Mouse (Mus musculus) midbrain, embryonic 13.5 days (tissue): Measurements from ENCODE around the gene Cpne4. TPM values are rescaled to one million over a fixed set of nuclear protein-coding genes. Genes with fewer than 3 reads are reported as not detected.

Source experiments
- ATAC-seq: fragments of 200-750 bp; cut with Nextera tagmentation; 2 replicates; pipeline ENCODE4 v1.8.0; 2017; ENCODE audit warnings: mild to moderate bottlenecking, moderate TSS enrichment, moderate library complexity
- H3K27ac ChIP-seq: fragments of 300-500 bp; sonication (generic); 2 replicates; pipeline ENCODE4 v1.5.1; 2015; ENCODE audit warnings: inconsistent platforms, mild to moderate bottlenecking, moderate library complexity
- H3K27me3 ChIP-seq: fragments of 300-500 bp; sonication (generic); 2 replicates; pipeline ENCODE4 v1.6.1; 2015; ENCODE audit warnings: mild to moderate bottlenecking, inconsistent platforms
- H3K36me3 ChIP-seq: fragments of 300-500 bp; sonication (generic); 2 replicates; pipeline ENCODE4 v1.6.1; 2015; ENCODE audit warnings: mild to moderate bottlenecking, inconsistent platforms
- H3K4me1 ChIP-seq: fragments of 300-500 bp; sonication (generic); replicated peaks from 2 replicates; pipeline ENCODE4 v1.6.1; 2015; ENCODE audit warnings: inconsistent platforms
- H3K4me2 ChIP-seq: fragments of 300-500 bp; sonication (generic); replicated peaks from 2 replicates; pipeline ENCODE4 v1.6.1; 2015; ENCODE audit warnings: moderate library complexity, mild to moderate bottlenecking, inconsistent platforms
- H3K4me3 ChIP-seq: fragments of 300-500 bp; sonication (generic); replicated peaks from 2 replicates; pipeline ENCODE4 v1.5.1; 2015; ENCODE audit warnings: mild to moderate bottlenecking, inconsistent platforms
- H3K9ac ChIP-seq: fragments of 300-500 bp; sonication (generic); replicated peaks from 2 replicates; pipeline ENCODE4 v1.6.1; 2015; ENCODE audit warnings: mild to moderate bottlenecking, inconsistent platforms
- H3K9me3 ChIP-seq: fragments of 300-500 bp; sonication (generic); 2 replicates; pipeline ENCODE4 v1.6.1; 2016; ENCODE audit warnings: mild to moderate bottlenecking, inconsistent platforms
- WGBS: fragments of 180-500 bp; shearing (Covaris S2); methylation state at CpG from one replicate; pipeline ENCODE4 v1.1.7; 2015; 5-methylcytosine and 5-hydroxymethylcytosine counted together
- polyA plus RNA-seq: library from polyadenylated mRNA; unstranded; fragments of >200 nt; fragmentation: Nextera tagmentation; extraction: Ambion mirVana; gene quantifications from 2 replicates; pipeline ENCODE4 v1.2.1, GENCODE M21; 2015

Cpne4 gene
- 10.7 and 11.2 TPM in 2 replicates for polyA plus RNA-seq

DNA sequence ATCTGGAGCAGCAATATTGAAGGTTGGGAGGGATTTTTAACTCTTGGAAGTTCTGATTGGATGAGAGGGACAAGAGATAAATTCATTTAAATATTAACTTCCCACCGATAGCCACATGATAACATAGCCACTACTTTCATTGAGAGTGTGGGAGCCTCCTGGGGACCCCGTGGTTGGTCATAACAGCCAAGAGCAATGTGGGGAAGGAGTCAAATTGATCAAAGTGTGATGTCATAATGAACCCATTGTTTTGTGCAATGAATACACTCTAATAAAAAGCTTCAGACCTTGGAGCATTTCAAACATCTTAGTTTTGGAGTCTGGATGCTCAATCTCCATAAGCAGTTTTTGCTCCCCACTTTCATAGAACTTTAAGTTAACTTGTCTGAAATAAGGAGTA, at the start of gene Cpne4:
TSS of gene Cpne4 (plus strand) at position 301 of the 400 bp plus-strand sequence.
- Histone ChIP-seq H3K4me1 (no peaks in the 10 kb centered on the region), H3K27ac (no peak within 1 kb of the TSS), H3K4me2 (no peak within 1 kb of the TSS), H3K27me3 (no peaks in the 10 kb centered on the region), H3K9ac (no peak within 1 kb of the TSS), H3K9me3 (no peaks in the 10 kb centered on the region), H3K36me3 (no peaks in the 10 kb centered on the region), H3K4me3 (no peak within 1 kb of the TSS)
- WGBS, result 90% methylated on average over 2 of the region's 2 CpGs
- no peak for ATAC-seq

DNA sequence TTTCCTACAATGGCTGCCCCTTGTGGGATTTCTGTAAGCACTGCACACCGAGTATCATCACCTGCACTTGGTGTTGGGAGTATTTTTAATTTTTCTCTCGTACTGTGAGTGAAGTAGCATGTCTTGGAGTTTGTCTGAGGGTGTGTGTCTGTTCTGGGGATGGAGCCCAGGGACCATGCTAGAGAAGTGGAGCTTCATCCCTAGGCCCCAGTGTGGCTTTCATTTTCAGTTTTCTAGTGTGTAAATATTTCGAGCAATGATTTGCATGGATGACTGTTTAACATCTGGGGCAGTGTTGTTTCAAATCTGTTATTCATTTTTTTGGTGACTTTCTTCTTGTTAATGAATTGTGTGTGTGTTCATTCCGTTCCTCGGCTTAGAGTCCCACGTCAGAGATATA, 31.9 kb upstream of the Cpne4 start:
- Histone ChIP-seq H3K4me3 (no peak overlapping the region), H3K4me2 (no peak overlapping the region), H3K27ac (no peak overlapping the region), H3K9me3 (no peaks in the 10 kb centered on the region), H3K4me1 (no peaks in the 10 kb centered on the region), H3K9ac (no peak overlapping the region), H3K27me3 (no peaks in the 10 kb centered on the region), H3K36me3 (no peaks in the 10 kb centered on the region)
- ATAC-seq, result no peak
- WGBS, result 86% methylated on average over 6 of the region's 6 CpGs

DNA sequence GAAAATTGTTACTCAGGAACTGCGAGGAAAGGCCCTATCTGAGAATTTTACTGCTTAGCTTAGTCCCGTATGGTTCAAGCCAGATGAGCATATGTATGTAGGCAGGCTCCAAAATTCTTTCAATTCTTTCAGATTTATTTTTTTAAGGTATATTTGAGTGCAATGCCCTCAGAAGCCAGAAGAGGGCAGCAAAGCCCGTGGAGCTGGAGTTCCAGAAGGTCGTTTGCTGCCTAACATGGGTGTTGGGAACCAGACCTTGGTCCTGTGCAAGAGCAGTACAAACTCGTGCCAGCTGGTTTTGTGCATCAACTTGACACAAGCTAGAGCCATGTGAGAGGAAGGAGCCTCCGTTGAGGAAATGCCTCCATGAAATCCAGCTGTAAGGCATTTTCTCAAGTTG, 11.6 kb upstream of the Cpne4 start:
- WGBS, result 58% methylated on average over 6 of the region's 6 CpGs
- no peaks in the 10 kb centered on the region for H3K27me3 ChIP-seq
- ATAC-seq, result no peak
- H3K4me3 ChIP-seq, result no peak overlapping the region
- H3K4me1 ChIP-seq, result no peaks in the 10 kb centered on the region
- no peak overlapping the region for H3K9ac ChIP-seq
- H3K36me3 ChIP-seq, result no peaks in the 10 kb centered on the region
- H3K4me2 ChIP-seq, result no peak overlapping the region
- 0 out of 2 replicates have a peak, but pooled peaks cover 2% of the 10 kb centered on the region for H3K9me3 ChIP-seq
- H3K27ac ChIP-seq, result no peak overlapping the region

DNA sequence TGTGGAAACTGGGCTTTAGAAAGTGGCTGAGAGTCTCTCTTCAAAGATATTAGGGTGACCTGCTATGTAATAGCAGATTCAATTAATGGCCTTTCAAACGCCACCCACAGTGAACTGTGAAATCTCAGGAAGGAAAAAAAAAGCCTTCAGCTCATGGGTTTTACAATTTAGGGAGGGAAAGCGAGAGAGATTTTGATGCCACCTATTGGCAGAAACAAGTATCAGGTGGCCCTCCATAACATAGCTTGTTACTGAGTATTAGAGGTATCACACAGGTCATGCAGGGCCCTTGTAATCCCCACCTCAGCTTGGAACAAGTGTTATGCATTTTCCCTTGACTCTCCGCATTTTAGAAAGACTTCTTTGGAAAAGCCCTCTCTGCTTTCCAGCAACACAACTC, 18.7 kb downstream of the Cpne4 start:
- Histone ChIP-seq H3K4me3 (no peak overlapping the region), H3K27ac (no peak overlapping the region), H3K4me1 (peaks cover 13% of the 10 kb centered on the region), H3K9me3 (no peaks in the 10 kb centered on the region), H3K9ac (no peak overlapping the region), H3K4me2 (no peak overlapping the region), H3K27me3 (peaks cover 18% of the 10 kb centered on the region), H3K36me3 (no peaks in the 10 kb centered on the region)
- 42% methylated on average over 3 of the region's 3 CpGs for WGBS
- no peak for ATAC-seq

DNA sequence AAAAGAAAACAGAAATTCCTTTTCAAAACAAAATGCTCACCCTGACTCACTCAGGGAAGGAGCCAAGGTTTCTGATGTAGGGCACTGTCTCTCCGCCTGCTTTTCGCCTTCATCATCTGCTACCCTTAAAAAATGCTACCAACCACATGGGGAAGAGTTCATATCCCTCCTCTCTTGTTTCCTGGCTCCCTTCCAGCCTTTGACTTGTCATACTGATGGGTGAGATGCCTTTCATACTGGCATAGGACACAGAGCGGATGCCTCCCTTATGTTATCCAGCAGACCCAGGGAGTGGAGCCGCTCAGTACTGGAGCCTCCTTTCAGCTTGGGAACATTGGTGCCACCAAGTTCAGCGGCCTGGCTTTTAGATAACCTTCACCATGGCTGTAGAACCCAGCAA, 19.4 kb downstream of the Cpne4 start:
- 83% methylated on average over 5 of the region's 5 CpGs for WGBS
- no peak for ATAC-seq
- H3K4me2 ChIP-seq, result no peak overlapping the region
- H3K36me3 ChIP-seq, result no peaks in the 10 kb centered on the region
- H3K4me1 ChIP-seq, result peaks cover 13% of the 10 kb centered on the region
- no peak overlapping the region for H3K9ac ChIP-seq
- H3K9me3 ChIP-seq, result no peaks in the 10 kb centered on the region
- H3K4me3 ChIP-seq, result no peak overlapping the region
- H3K27me3 ChIP-seq, result peaks cover 24% of the 10 kb centered on the region
- H3K27ac ChIP-seq, result no peak overlapping the region

DNA sequence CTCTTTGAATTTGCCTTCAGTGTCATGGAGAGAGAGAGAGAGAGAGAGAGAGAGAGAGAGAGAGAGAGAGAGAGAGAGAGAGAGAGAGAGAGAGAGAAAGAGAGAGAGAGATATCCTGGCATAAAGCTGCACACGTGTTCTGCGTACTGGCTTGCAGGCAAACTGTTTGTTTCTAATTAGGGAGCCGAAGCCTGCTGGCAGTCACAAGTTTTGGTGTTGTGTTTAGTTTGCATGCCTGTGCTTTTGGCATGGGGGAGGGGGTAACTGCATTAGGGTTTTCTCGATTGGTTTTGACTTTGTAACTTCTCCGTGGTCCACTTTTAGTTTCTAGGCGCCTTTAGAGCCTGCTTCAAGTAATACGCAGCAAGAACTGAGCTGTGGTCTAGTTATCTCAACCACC, 20.0 kb downstream of the Cpne4 start:
- no peak overlapping the region for H3K4me2 ChIP-seq
- 78% methylated on average over 7 of the region's 7 CpGs for WGBS
- no peak for ATAC-seq
- H3K27ac ChIP-seq, result no peak overlapping the region
- peaks cover 13% of the 10 kb centered on the region for H3K4me1 ChIP-seq
- H3K9me3 ChIP-seq, result no peaks in the 10 kb centered on the region
- no peaks in the 10 kb centered on the region for H3K36me3 ChIP-seq
- peaks cover 30% of the 10 kb centered on the region for H3K27me3 ChIP-seq
- no peak overlapping the region for H3K9ac ChIP-seq
- H3K4me3 ChIP-seq, result no peak overlapping the region

DNA sequence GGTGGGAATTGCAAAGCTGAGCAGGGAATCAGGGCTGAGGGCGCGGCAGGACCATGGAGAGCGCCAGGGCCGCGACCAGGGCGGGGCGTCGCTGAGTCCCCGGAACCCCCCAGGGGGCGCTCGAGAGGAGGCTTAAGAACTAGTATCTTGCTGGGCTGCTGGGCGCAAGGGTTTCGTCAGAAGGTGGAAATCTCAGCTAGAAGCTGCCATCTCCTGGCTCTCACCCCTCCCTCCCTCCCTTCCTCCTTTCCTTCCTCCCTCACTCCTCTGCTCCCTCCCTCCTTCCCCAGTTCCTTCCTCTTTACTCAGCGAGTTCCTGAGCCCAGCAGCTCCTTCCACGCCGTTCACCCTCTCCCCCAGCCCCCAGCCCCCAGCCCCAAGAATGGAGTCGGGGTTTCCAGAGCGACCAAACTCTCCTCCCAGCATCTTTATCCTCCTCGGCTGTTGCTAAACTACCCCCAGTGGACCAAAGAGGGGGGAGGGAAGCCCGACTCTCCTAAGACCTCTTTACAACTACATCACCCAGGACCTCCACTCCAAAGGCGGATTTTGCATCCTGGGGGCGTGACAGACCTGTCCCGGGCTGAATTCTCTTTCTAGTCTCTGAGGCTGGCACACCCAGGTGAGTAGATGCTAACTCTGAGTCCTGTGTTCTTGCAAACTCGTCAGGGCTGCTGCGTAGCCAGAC, 22.5 kb downstream of the Cpne4 start:
- peak; percentile 87 for ATAC-seq
- under 1% methylated on average over 25 of the region's 25 CpGs for WGBS

DNA sequence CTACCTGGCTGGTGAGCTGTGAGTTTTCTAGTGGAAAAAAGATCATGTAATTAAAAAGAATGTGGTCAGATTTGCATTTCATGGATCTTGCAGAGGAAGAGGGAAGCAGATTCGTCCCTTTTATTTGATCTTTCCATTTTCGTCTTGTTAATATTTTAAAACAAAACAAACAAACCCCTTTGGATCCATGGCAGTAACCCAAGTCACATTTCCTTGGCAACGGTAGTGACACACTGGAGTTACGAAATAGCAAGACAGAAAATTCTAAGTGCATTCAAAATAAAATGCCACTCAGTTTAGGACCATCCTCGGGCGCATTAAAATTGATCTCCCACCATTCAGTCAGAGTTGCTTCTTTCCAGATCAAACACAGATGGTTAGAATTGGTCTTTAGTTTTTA, 25.8 kb downstream of the Cpne4 start:
- no peak overlapping the region for H3K9ac ChIP-seq
- no peak overlapping the region for H3K27ac ChIP-seq
- H3K4me1 ChIP-seq, result peaks cover 13% of the 10 kb centered on the region
- ATAC-seq, result no peak
- H3K4me3 ChIP-seq, result no peak overlapping the region
- H3K9me3 ChIP-seq, result no peaks in the 10 kb centered on the region
- peaks cover 29% of the 10 kb centered on the region for H3K27me3 ChIP-seq
- no peaks in the 10 kb centered on the region for H3K36me3 ChIP-seq
- no peak overlapping the region for H3K4me2 ChIP-seq
- 81% methylated on average over 6 of the region's 6 CpGs for WGBS

More for the DNA sequence above, 22.5 kb downstream of the Cpne4 start:
- Histone ChIP-seq H3K9me3 (no peaks in the 10 kb centered on the region), H3K27me3 (peaks cover 30% of the 10 kb centered on the region), H3K27ac (no peak overlapping the region), H3K36me3 (no peaks in the 10 kb centered on the region), H3K4me3 (peak overlapping the region; percentile 39), H3K9ac (peak overlapping the region; percentile 32; the same call in 1 of the 2 replicates), H3K4me2 (peak overlapping the region; percentile 59), H3K4me1 (peaks cover 13% of the 10 kb centered on the region)

DNA sequence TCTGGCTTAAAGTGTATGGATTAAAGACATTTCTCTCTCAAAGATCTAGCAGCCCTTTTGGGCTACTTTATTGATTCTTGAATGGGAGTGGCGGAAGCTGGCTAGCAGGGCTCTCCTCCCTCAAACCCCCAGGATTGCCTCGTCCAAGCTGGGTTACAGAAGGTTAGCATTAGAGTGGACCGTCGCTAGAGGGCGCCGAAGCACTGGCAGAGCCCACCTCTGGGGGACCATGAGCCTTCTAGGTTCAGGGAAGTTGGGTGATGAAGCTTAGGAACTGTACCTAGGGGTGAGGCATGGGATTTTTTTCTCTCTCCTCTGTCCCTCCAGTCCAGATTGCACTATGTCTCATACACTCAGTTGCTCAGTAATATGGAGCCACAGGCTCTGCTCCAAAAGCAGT, 27.4 kb downstream of the Cpne4 start:
- H3K36me3 ChIP-seq, result no peaks in the 10 kb centered on the region
- no peaks in the 10 kb centered on the region for H3K9me3 ChIP-seq
- WGBS, result 2% methylated on average over 6 of the region's 6 CpGs
- peaks cover 10% of the 10 kb centered on the region for H3K4me1 ChIP-seq
- H3K4me2 ChIP-seq, result no peak overlapping the region
- no peak overlapping the region for H3K4me3 ChIP-seq
- no peak overlapping the region for H3K9ac ChIP-seq
- no peak overlapping the region for H3K27ac ChIP-seq
- H3K27me3 ChIP-seq, result peaks cover 24% of the 10 kb centered on the region
- peak; percentile 86 for ATAC-seq

DNA sequence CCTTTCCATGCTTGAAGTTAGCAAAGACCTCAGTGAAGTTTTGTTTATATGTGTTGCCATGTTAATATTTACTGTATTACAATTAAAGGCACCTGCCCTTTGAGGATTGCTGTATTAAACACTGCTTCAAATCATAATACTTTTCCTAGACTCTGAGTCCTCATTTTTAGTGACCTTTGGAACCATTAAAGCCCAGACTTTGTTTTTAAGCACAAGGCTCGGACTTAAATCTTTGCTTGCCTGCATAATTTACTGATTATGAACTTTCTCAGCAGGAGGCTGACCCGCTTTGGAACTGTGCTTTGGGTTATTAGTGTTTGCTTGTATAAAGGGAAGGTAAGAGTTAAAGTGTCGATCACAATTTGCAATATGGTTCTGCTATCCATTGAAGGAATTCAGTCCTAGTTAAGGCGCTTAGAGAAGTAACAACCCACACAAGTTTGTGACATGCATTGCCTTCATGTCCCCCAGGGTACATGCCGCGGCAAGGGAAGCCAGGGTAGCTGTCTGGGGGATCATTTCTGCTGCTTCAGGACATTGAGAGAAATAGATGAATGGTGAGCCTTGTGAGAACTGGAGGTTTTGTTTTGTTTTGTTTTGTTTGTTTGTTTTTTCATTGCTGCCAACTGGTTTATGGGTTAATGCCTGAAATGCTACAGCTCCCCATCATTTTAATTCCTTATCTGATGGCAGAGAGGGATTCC, 35.0 kb downstream of the Cpne4 start:
- no peak overlapping the region for H3K27ac ChIP-seq
- 73% methylated on average over 6 of the region's 6 CpGs for WGBS
- ATAC-seq, result no peak
- H3K9me3 ChIP-seq, result no peaks in the 10 kb centered on the region
- no peaks in the 10 kb centered on the region for H3K27me3 ChIP-seq
- H3K4me2 ChIP-seq, result no peak overlapping the region
- no peaks in the 10 kb centered on the region for H3K4me1 ChIP-seq
- H3K36me3 ChIP-seq, result no peaks in the 10 kb centered on the region
- no peak overlapping the region for H3K4me3 ChIP-seq
- no peak overlapping the region for H3K9ac ChIP-seq

DNA sequence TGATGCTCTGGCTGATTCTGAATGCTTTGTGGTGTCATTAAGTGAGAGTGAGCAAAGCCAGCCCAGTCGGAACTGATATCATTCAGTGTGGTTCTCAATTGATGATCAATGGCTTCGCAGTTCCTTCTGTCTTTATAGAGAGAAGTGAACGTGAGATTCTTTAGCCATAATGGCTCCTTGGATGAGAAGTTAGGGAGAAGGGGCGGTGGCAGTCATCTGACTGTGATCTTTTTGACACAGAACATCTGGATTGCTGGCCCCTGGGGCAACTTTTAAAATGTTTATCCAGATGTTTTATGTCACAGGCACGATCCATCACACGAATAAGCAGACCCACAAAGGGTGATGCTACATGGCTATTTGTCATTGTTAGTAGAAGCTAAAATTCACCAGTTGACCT, 35.6 kb downstream of the Cpne4 start:
- no peak for ATAC-seq
- no peak overlapping the region for H3K4me3 ChIP-seq
- no peaks in the 10 kb centered on the region for H3K27me3 ChIP-seq
- H3K4me1 ChIP-seq, result no peaks in the 10 kb centered on the region
- 79% methylated on average over 6 of the region's 6 CpGs for WGBS
- no peaks in the 10 kb centered on the region for H3K9me3 ChIP-seq
- H3K36me3 ChIP-seq, result no peaks in the 10 kb centered on the region
- no peak overlapping the region for H3K9ac ChIP-seq
- no peak overlapping the region for H3K27ac ChIP-seq
- H3K4me2 ChIP-seq, result no peak overlapping the region

DNA sequence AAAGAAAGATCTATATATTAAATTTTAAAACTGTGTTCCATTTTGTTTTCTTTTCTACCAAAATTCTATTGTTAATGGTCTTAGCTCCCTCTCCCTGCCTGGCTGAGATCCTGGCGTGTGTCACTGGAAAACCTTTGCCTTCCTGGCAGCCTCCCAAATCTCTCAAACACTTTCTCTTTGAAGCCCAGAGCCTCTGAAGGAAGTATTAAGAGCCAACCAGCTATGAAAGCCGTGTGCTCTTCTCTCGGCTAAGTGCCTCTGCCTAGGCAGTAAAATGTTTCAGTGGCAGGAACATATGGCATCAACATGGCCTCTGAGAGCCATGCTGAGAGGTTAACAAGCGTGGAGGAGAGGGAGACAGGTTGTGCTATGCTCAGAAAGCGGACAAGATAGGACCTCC, 47.5 kb downstream of the Cpne4 start:
- Histone ChIP-seq H3K4me2 (no peak overlapping the region), H3K4me3 (no peak overlapping the region), H3K27ac (no peak overlapping the region), H3K36me3 (no peaks in the 10 kb centered on the region), H3K9me3 (0 out of 2 replicates have a peak, but pooled peaks cover 7% of the 10 kb centered on the region), H3K9ac (no peak overlapping the region), H3K27me3 (0 out of 2 replicates have a peak, but pooled peaks cover 3% of the 10 kb centered on the region), H3K4me1 (peaks cover 12% of the 10 kb centered on the region)
- 44% methylated on average over 5 of the region's 5 CpGs for WGBS
- peak; percentile 17; the same call in 1 of the 2 replicates for ATAC-seq
